Mouse (Mus musculus): Measurements from ENCODE around the gene Apof.

DNA sequence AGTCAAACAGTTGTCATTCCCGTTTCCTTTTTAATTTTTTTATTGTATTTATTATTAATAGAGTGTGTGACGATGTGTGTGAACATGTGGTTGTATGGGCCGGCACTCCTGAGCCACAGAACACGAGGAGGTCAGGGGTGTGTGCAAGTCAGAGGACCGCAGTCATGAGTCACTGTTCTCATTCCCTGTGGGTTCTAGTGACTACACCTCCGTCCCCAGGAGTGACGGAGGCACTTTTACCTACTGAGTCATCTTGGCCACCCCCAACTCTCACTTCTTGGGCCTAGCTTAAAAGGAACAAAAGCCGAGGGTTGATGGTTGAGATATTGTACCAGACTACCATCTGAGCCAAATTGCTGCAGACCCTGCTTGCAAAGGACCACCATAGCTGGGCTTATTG is 12.1 kb upstream of the Apof start:
- TF ChIP-seq CTCF (IDR thresholded peaks at IDR 0.05; ENCODE audit: insufficient read depth, low read length) (no peak), POLR2A (IDR thresholded peaks at IDR 0.05; ENCODE audit: borderline replicate concordance, extremely low read depth, low read depth, low read length) (no peak)

Measured in lung, adult 2 months (tissue).